Mouse (Mus musculus) G1E (cell line): ENCODE results near the gene Rnf26. TPM values are rescaled to one million over a fixed set of nuclear protein-coding genes. Genes with fewer than 3 reads are reported as not detected.
A peak's percentile ranks its signal among the peaks of the same experiment; 100 is the strongest.

Experiments used
- ATAC-seq: 2 replicates; pipeline ENCODE4 v1.8.0; 2016; ENCODE audit warnings: mild to moderate bottlenecking; ENCODE audit not compliant: insufficient number of reproducible peaks, poor library complexity, low FRiP score, severe bottlenecking; ENCODE audit errors: extremely low read depth
- DNase-seq: peaks from one replicate; pipeline ENCODE4 v3.0.0; 2012; ENCODE audit warnings: low spot score
- H3K27me3 ChIP-seq: 2 replicates; pipeline ENCODE4 v1.6.1; 2012; ENCODE audit warnings: mild to moderate bottlenecking, low read length, inconsistent platforms; ENCODE audit not compliant: insufficient read depth
- H3K36me3 ChIP-seq: replicated peaks from 2 replicates; pipeline ENCODE3; 2012; ENCODE audit warnings: mild to moderate bottlenecking, inconsistent platforms
- H3K4me1 ChIP-seq: 2 replicates; pipeline ENCODE4 v1.6.1; 2012; ENCODE audit warnings: low read depth, low read length, inconsistent platforms, mixed read lengths; ENCODE audit not compliant: insufficient read depth
- H3K4me3 ChIP-seq: 2 replicates; pipeline ENCODE4 v1.5.1; 2012; ENCODE audit warnings: low read depth, mild to moderate bottlenecking, inconsistent platforms, low read length, moderate library complexity, mixed read lengths
- H3K9me3 ChIP-seq: replicated peaks from 2 replicates; pipeline ENCODE4 v1.6.1; 2012; ENCODE audit warnings: inconsistent platforms
- CTCF ChIP-seq: IDR thresholded peaks from 2 replicates; pipeline ENCODE4 v1.5.1; 2012; ENCODE audit warnings: low read depth, low read length, inconsistent platforms, mixed read lengths
- GATA1 ChIP-seq: IDR thresholded peaks from 2 replicates; pipeline ENCODE4 v1.6.1; 2012; ENCODE audit warnings: borderline replicate concordance, low read length, inconsistent platforms, mixed read lengths
- GATA2 ChIP-seq: IDR thresholded peaks from 2 replicates; pipeline ENCODE4 v1.6.1; 2012; ENCODE audit warnings: low read depth, low read length, inconsistent platforms, borderline replicate concordance
- POLR2AphosphoS5 ChIP-seq: IDR thresholded peaks from 2 replicates; pipeline ENCODE4 v1.6.1; 2012; ENCODE audit warnings: low read depth, low read length, inconsistent platforms; ENCODE audit not compliant: insufficient replicate concordance
- TAL1 ChIP-seq: conservative IDR thresholded peaks from 2 replicates; pipeline ENCODE4 v1.6.1; 2012; ENCODE audit warnings: low read depth, low read length, inconsistent platforms, mixed read lengths
- polyA plus RNA-seq: library from polyadenylated mRNA; stranded (reverse); fragments of >175 nt; gene quantifications from 2 replicates; pipeline ENCODE4 v1.2.3, GENCODE M21; 2012
- total RNA-seq, 2 experiments: library from RNA; stranded (forward) in 1 of 2; stranded (reverse) in 1 of 2; fragments of 200-1000 nt in 1 of 2; fragments of >200 nt in 1 of 2; fragmentation: Nextera tagmentation in 1 of 2; gene quantifications; 2 replicates each; pipeline ENCODE4 v1.2.3; 2014 to 2017

Rnf26 gene
- total and polyA plus RNA-seq, 3 experiments: 10.5 to 46.9 (median 41.9) TPM

DNA sequence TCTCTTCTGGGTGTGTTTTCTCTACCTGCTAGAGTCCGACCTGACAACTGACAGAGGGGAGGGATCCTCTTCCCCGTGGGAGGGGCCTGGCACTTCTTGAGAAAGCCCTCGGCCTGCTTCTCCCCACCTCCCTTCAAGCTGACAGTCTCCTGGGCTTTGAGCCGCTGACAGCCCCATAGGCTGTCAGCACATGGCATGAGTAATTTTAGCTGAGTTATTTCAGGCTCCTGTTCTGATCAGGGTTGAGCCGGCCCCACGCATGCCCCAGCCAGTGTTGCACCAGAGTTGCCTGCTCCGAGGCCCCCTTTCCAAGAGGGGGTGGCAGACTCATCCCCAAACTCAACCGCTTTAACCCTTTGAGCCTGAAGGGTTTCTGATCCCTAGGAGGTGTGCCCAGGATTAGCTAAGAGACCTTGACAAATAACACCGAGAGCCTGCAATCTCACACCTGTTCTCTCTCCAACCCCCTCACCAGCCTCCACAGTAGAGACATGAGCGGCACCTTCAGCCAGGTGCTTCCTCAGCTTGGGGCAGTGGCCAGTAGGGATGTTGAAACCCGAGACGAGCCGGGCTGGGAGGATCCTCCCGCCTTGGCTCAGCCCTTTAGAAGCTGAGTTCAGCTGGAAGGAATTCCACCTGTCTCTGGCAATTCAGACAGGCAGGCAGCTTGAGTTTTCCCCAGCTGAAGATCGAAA lies 25.4 kb downstream of the Rnf26 start:
- DNase-seq: no peak
- peaks cover 46% of the 10 kb centered on the region for H3K4me1 ChIP-seq
- ATAC-seq: no peak

DNA sequence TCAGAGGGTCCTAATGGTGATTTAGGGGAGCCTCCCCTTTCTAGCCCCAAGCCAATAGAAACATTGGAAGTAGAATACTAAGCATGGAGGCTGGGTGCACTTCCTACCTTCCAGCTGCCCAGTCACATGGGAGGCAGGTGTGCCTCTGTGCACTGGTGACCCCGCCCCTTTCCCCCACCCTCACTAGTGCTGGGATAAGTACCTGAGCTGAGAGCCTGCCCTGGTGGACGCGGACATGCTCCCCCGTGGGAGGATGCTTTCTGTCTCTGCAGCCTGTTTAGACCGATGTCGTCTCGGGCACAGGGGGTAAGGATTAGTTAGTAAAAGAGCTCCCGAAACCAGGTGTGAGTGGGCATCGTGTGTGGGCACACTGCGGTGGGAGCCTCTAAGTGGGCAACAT lies 26.4 kb downstream of the Rnf26 start:
- H3K36me3 ChIP-seq: peaks cover 17% of the 10 kb centered on the region
- peaks cover 46% of the 10 kb centered on the region for H3K4me1 ChIP-seq
- H3K9me3 ChIP-seq: no peaks in the 10 kb centered on the region
- DNase-seq (no peak), ATAC-seq (no peak)
- H3K27me3 ChIP-seq: peaks cover 27% of the 10 kb centered on the region
- H3K4me3 ChIP-seq: no peak overlapping the region
- no peak for TF ChIP-seq TAL1
- no peak for TF ChIP-seq GATA1
- no peak for TF ChIP-seq CTCF
- TF ChIP-seq POLR2AphosphoS5: no peak
- TF ChIP-seq GATA2: no peak

More for the DNA sequence above, 25.4 kb downstream of the Rnf26 start:
- H3K4me3 ChIP-seq: no peak overlapping the region
- peaks cover 27% of the 10 kb centered on the region for H3K27me3 ChIP-seq
- H3K36me3 ChIP-seq: peaks cover 27% of the 10 kb centered on the region
- H3K9me3 ChIP-seq: no peaks in the 10 kb centered on the region
- TF ChIP-seq TAL1: no peak
- TF ChIP-seq GATA2: no peak
- no peak for TF ChIP-seq GATA1
- TF ChIP-seq CTCF: no peak
- no peak for TF ChIP-seq POLR2AphosphoS5

DNA sequence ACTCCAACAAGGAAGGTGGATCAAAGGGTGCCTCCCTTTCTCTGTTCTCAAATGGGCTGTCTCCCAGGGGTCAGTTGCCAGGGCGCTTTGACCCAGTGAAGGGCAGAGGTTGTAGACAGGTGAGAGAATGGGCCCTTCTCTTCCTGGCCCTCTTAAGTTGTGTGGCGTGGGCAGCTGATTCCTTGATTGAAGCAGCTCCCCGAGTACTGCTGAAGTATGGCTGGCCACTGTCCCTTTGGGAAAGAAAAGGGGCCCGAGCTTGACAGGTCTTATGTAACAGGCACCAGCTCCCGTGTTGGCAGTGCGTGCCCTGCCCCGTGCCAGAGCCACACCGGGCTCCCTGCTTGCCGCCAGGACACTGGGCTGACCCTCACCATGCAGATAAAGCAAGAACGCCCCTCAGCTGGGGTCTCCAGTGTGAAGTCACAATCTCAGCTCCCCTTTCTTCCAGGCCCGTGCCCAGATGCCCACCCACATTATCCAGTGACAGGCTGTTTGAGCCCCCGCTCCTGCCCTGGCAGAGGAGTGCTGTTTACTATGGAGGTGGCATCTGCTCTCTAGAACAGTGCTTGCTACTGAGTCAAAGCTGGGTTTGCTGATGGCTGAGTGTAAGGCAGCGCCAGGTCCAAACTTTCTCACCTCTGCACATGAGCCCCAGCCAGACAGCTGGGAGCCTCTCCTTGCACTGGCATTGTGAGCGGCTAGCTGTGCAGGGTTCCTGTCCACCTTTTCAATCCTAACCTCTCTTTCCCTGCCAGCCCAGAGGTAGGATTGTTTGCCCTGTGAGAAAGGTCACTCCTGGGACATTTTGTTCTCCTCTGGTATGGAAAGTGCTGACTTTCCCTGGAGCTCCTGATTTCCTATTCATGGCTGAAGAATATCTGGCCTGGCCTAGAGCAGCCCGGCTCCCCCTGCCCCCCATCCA lies 27.3 kb downstream of the Rnf26 start:
- peaks cover 48% of the 10 kb centered on the region for H3K4me1 ChIP-seq
- peaks cover 28% of the 10 kb centered on the region for H3K27me3 ChIP-seq
- no peak for TF ChIP-seq GATA1
- TF ChIP-seq GATA2: no peak
- TF ChIP-seq CTCF: no peak
- no peak for TF ChIP-seq POLR2AphosphoS5
- TF ChIP-seq TAL1: no peak
- no peak for ATAC-seq
- DNase-seq: no peak
- H3K9me3 ChIP-seq: no peaks in the 10 kb centered on the region
- no peak overlapping the region for H3K4me3 ChIP-seq
- peaks cover 9% of the 10 kb centered on the region for H3K36me3 ChIP-seq

DNA sequence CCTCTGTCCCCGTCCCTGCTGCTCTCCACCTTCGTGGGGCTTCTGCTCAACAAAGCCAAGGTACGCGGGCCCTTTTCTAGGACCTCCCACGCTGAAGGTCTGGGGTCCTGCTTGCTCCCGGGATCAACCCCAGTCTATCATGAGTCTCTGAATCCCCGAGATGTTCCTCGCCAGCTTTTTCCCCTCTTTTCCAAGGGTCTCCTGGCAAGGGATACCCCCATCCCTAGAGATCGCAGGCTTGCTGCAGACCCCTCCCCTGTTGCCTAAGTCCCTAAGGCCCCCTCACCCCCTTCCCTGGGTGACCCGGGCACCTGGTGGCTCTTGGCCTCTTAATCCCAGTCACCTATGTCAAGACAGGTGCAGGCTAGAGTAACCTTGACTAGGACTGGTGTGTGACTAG lies 28.0 kb downstream of the Rnf26 start:
- peak overlapping the region; percentile 72 for H3K4me3 ChIP-seq
- H3K36me3 ChIP-seq: peaks cover 6% of the 10 kb centered on the region
- H3K27me3 ChIP-seq: peaks cover 31% of the 10 kb centered on the region
- peaks cover 51% of the 10 kb centered on the region for H3K4me1 ChIP-seq
- H3K9me3 ChIP-seq: no peaks in the 10 kb centered on the region
- ATAC-seq: no peak
- TF ChIP-seq GATA1 (no peak), TAL1 (no peak), GATA2 (no peak), POLR2AphosphoS5 (no peak), CTCF (no peak)
- no peak for DNase-seq

DNA sequence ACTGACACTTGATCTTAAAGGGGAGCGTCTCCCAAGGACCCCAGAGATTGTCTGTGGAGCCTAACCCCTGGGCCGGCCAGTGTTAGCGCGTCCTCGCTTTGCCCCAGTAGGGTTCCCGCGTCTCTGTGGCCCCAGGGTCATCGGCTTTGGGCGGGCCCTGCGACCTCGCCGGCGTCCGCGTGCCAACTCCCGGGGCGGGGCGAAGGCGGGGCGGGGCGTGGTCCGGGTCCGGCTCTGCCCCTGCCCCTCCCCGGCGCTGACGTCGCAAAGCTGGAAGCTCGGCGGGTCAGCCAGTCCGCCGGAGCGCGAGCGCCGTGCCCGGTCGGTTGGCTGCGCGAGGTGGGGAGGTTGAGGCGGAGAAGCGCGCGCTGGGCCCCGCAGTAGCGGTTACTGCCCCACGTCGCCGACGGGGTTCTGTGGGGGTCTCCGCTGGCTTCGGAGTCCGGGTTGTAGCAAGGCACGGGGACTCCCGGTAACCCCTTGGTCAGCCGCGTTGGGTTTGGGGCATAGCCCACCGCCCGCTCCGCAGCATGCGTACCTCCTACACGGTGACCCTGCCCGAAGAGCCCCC lies 28.6 kb downstream of the Rnf26 start:
- peaks cover 50% of the 10 kb centered on the region for H3K4me1 ChIP-seq
- H3K27me3 ChIP-seq: peaks cover 31% of the 10 kb centered on the region
- ATAC-seq (peak; percentile 40), DNase-seq (peak; percentile 76)
- no peak for TF ChIP-seq GATA1
- no peaks in the 10 kb centered on the region for H3K9me3 ChIP-seq
- peaks cover 2% of the 10 kb centered on the region for H3K36me3 ChIP-seq
- H3K4me3 ChIP-seq: peak overlapping the region; percentile 72

DNA sequence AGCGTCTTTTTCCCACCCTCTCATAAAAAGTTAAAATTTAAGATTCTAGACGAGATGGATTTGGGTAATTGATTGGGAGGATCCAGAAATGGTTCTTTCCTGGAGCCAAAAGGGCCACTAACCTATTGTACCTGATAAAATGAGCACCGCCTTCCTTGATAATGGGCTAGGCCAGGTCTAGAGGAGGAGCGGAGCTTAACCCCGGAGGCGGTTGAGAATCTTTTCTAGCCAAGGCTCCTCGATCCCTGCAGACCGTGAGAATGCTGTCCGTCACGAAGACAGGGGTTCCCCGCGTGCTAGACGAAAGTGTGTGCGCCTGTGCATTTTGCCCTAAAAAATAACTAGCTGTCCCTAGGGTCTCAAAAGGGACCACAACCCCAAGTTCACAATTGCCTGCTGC lies 29.1 kb downstream of the Rnf26 start:
- peak overlapping the region; percentile 72; the same call in 1 of the 2 replicates for H3K4me3 ChIP-seq
- peaks cover 50% of the 10 kb centered on the region for H3K4me1 ChIP-seq
- DNase-seq (no peak), ATAC-seq (no peak)
- TF ChIP-seq TAL1: no peak
- no peak for TF ChIP-seq GATA2
- TF ChIP-seq GATA1: no peak
- no peak for TF ChIP-seq CTCF
- TF ChIP-seq POLR2AphosphoS5: no peak
- peaks cover 31% of the 10 kb centered on the region for H3K27me3 ChIP-seq
- H3K9me3 ChIP-seq: no peaks in the 10 kb centered on the region
- H3K36me3 ChIP-seq: peaks cover 2% of the 10 kb centered on the region
